ENCODE assay signal across 8 mouse cellular contexts in the genomic region with DNA sequence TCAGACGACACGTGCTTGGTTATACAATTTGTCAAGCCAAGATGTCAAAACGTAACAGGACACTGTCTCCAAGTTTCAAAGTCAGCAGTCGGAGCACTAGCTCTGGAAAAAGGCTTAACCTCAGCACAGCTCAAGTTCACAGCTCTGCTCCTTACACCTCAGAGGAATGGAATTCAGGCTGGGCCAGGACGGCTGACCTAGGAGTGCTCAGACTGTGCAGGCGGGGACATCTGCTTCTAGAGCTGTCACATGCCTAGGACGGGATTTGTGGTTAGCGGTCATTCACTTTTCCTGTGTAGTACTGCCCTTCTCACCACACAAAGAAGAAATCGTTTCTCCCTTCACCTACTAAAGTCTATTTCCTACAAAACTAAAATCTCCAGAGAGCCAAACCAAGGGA. TPM values are rescaled to one million over a fixed set of nuclear protein-coding genes. Genes with fewer than 3 reads are reported as not detected.
DNase-seq lines count a peak whose midpoint lies in the region; ATAC-seq and TF ChIP-seq lines count a peak whose summit lies in the region.

No protein-coding gene starts in this region.

- no peak for ATAC-seq in megakaryocyte-erythroid progenitor cell, adult 5-6 weeks (replicated peaks; ENCODE audit: low FRiP score, low TSS enrichment, poor library complexity, severe bottlenecking)

- peak; percentile 97 for DNase-seq in 3T3-L1 (ENCODE audit: low read depth, low spot score)
- DNase-seq in brain, embryonic 14.5 days (ENCODE audit: low read depth): peak; percentile 20
- DNase-seq in heart, adult 9 months (ENCODE audit: low spot score in 2 of 2): peak; percentile 60 to 71
- peak; percentile 57 for DNase-seq in kidney, postnatal 10 days
- peak; percentile 96 for DNase-seq in skeletal muscle tissue, adult 2 months (ENCODE audit: low read depth, low spot score)
- DNase-seq in layer of hippocampus, adult 9-10 months (ENCODE audit: low spot score): no peak
- DNase-seq in thymus, adult 18-20 months: no peak

- TF ChIP-seq POLR2A in brain, embryonic 14.5 days (IDR thresholded peaks at IDR 0.05; ENCODE audit: borderline replicate concordance, extremely low read depth, insufficient read depth, insufficient read length, poor library complexity, severe bottlenecking): no peak

- TF ChIP-seq CTCF in brain, embryonic 14.5 days (IDR thresholded peaks at IDR 0.05; ENCODE audit: borderline replicate concordance, extremely low read depth, insufficient read depth, insufficient read length): no peak

RNA-seq across cellular contexts. Expression of a gene that starts 3.9 kb away (rescaled TPM):
- 13.3 and 16.6 TPM in 2 replicates for polyA plus RNA-seq in brain, embryonic 14.5 days (2012; rRNA removed)
- 5.8 and 6.5 TPM in 2 replicates for total RNA-seq in megakaryocyte-erythroid progenitor cell, adult 5-6 weeks (2014; fragmentation: Nextera tagmentation)
- 5.4 and 7.5 TPM in 2 replicates for total RNA-seq in megakaryocyte-erythroid progenitor cell, adult 5-6 weeks (2017)

RNA-seq across cellular contexts. Expression of a gene that starts 22.1 kb away (rescaled TPM):
- polyA plus RNA-seq in brain, embryonic 14.5 days (2012; rRNA removed): 0.16 and 0.26 TPM in 2 replicates
- not detected in 2 replicates for total RNA-seq in megakaryocyte-erythroid progenitor cell, adult 5-6 weeks (2014; fragmentation: Nextera tagmentation)
- not detected in 2 replicates for total RNA-seq in megakaryocyte-erythroid progenitor cell, adult 5-6 weeks (2017)

RNA-seq across cellular contexts. Expression of a gene that starts 48.4 kb away (rescaled TPM):
- 253 and 322 TPM in 2 replicates for polyA plus RNA-seq in brain, embryonic 14.5 days (2012; rRNA removed)
- total RNA-seq in megakaryocyte-erythroid progenitor cell, adult 5-6 weeks (2014; fragmentation: Nextera tagmentation): 50.3 and 55.2 TPM in 2 replicates
- 104 and 135 TPM in 2 replicates for total RNA-seq in megakaryocyte-erythroid progenitor cell, adult 5-6 weeks (2017)

RNA-seq across cellular contexts. Expression of a gene that starts 60.0 kb away (rescaled TPM):
- polyA plus RNA-seq in brain, embryonic 14.5 days (2012; rRNA removed): 5.8 and 9.1 TPM in 2 replicates
- 15.6 and 16.8 TPM in 2 replicates for total RNA-seq in megakaryocyte-erythroid progenitor cell, adult 5-6 weeks (2014; fragmentation: Nextera tagmentation)
- total RNA-seq in megakaryocyte-erythroid progenitor cell, adult 5-6 weeks (2017): 12.9 and 17.7 TPM in 2 replicates

Comparison
In these comparisons a context has a peak if more than half of its experiments do, and no peak if none do; other contexts are left out.
1. DNase-seq: peak in 3T3-L1 (single experiment), brain, embryonic 14.5 days (single experiment), heart, adult 9 months (2 of 2), kidney, postnatal 10 days (single experiment) and skeletal muscle tissue, adult 2 months (single experiment); none in layer of hippocampus, adult 9-10 months (single experiment) and thymus, adult 18-20 months (0 of 2).